Mouse (Mus musculus): Measurements from ENCODE around the gene Bet1l. TPM values are rescaled to one million over a fixed set of nuclear protein-coding genes. Genes with fewer than 3 reads are reported as not detected.

The Bet1l gene
- total RNA-seq, 2 experiments from 2014 or later, result 15.2 to 20.9 TPM

DNA sequence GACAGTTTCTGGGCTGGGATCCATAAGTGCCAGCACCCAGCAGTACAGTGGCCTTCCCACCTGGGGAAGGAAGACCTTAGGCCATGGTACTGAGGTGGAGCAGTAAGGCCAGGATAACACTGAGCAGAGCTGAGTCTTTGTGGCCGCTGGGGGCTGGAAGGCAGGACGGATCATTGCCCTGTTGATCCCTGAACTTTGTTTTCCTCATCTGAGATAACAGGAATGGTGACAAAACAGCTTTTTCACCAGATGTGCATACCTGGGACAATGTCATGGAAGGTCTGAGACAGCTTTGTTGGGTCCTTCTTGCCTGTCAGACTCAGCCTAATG lies 21.7 kb downstream of the Bet1l start:
- ATAC-seq (replicated peaks; ENCODE audit: poor library complexity, severe bottlenecking), result no peak

DNA sequence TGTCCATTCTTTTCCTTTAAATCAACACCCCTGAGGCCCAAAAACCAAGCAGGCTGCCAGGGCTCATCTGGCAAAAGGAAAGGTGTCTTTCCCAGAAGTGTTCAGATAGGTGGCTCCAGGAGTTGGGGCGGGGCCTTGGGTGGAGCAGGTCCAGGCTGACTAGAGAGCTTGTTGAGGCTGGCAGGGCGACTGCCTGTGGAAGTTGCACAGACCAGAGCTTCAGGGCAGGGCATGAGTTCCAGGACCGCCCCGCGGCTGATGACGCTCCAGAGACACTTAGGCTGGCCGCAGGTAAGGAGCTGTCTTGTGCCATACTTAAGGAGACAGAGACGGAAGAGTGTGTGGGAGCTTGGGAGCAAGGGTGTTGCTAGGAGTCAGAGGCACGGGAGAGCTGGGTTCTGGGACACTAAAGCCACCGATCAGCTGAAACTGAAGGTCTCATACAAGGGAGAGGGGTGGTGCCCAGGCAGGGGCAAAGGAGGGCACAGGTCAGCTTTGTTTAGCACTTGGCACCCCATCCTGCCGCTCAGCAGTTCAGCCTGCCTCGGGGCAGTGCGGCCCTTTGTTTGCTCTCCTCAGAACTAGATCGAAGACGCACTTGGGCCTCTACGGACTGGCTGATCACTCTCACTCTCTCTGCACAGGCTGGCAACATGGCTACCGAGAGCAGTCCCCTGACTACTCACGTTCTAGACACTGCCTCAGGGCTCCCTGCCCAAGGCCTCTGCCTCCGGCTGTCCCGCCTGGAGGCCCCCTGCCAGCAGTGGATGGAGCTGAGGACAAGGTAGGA lies 22.2 kb downstream of the Bet1l start, which contains the start of gene Urah:
TSS of gene Urah (plus strand) at position 51 of the 790 bp plus-strand sequence.
- no peak for ATAC-seq (replicated peaks; ENCODE audit: poor library complexity, severe bottlenecking)

DNA sequence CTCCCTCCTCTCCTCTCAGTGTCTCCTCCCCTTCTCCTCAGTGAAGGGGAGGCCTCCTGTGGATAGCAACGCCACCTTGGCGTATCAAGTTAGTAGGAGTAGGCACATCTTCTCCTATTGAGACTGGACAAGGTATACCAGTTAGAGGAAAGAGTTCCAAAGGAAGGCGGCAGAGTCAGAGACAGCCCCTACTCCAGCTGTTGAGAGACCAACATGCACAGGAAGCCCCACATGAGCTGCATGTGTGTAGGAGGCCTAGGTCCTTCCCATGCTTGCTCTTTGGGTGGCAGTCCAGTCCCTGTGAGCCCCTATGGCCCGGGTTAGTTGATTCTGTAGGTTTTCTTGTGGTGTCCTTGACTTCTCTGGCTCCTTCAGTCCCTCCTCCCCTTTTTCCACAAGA lies 24.0 kb downstream of the Bet1l start:
- no peak for ATAC-seq (replicated peaks; ENCODE audit: poor library complexity, severe bottlenecking)

DNA sequence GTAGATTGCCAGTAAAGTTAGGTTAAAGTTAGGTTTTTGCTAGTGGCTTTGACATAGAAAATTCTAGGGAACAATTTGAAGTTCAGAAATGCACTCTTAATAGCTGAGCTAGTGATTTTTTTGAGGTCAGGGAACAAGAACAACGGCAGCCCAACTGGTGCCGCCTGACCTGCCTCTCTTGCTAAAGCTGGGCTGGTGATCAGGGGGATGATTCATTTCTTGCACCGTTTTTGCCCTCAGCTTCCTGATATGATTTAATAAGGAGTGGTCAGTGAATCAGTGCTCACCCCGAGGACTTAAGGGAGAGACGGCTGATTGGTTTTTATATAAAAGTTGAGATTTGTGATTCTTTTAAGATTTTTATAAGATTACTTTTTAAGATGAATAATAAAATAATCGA lies 25.9 kb downstream of the Bet1l start:
- ATAC-seq (replicated peaks; ENCODE audit: poor library complexity, severe bottlenecking), result no peak

DNA sequence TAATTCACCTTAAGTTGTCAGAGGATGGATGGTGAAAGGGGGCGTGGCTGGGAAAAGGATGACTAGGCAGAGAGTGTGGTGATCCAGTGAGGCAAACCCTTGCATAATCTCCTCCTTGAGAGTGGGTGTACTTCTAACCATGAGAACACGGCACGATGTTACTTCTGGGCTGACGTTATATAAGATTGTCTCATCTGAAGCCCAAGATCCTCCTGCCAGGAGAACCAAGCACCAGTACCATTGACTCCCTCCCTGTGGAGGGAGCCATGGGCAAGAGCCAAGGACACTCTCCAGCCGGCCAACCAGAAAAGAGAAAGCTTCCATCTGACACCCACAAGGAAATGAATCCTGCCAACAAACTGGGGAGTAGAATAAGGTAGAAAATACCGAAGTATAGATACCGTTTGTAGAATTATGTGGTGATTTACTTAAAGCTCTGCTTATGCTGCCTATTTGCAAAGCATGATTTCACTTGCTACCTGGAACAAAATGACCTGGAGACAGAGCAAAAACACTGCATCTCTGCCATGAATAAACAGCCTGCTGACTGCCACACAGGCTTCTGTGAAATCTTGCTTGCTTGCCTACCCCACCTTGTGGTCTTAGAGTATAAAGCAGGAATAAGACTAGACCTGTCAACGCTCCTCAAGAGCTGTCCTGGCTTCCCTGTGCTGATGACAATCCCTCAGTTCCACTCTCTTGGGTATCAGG lies 29.1 kb downstream of the Bet1l start:
- peak; percentile 95 for ATAC-seq (replicated peaks; ENCODE audit: poor library complexity, severe bottlenecking)

DNA sequence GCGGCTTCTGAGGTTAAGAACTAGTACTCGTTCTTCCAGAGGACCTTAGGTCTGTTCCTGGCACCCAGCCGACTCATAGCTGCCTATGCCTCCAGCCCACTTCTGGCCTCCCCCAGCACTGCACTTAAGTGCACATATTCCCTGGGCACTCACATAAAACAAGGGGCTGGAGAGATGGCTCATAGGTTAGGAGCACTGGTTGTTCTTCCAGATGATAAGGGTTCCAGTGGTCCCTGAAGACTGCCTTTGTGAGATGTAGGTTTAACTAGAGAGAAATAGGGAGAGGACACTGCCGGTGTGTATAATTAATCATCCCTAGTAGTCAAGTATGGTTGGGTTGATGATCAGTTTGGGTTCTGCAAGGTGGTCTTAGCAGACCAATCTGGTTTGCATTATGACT lies 34.6 kb downstream of the Bet1l start:
- no peak for ATAC-seq (replicated peaks; ENCODE audit: poor library complexity, severe bottlenecking)

DNA sequence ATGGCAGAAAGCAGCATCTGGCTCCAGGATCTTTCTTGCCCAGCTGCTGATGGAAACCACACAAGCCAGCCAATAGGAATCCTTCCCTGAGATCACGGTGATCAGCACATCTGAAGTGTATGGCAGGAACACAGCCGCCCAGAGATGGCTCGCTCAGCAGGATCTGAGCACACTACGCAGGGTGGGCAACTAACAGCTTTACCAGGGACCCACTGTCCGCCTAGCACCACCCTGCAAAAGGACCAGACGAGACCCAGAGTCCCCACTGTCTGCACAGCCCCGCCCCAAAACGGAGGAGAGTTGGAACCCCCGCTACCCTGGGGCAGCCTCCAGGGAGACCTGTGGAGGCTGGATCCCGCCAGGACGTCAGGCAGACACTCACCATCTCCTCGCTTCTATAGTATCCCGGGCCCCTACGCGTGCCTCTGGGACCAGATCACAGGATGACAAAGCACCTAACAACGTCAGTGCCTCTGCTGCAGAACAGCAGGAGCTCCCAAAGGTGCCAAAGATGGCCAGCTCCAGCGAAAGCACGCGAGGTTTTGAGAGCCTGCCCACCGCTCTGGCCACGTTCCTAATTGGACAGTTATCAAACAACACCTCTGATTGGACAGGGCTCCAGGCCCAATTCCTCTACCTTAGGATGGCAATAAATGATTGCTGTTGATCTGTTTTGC lies 35.6 kb downstream of the Bet1l start, which contains the start of gene Zfp941:
TSS of gene Zfp941 (minus strand) at position 526 of the 677 bp plus-strand sequence.
- peak; percentile 86 for ATAC-seq (replicated peaks; ENCODE audit: poor library complexity, severe bottlenecking)

DNA sequence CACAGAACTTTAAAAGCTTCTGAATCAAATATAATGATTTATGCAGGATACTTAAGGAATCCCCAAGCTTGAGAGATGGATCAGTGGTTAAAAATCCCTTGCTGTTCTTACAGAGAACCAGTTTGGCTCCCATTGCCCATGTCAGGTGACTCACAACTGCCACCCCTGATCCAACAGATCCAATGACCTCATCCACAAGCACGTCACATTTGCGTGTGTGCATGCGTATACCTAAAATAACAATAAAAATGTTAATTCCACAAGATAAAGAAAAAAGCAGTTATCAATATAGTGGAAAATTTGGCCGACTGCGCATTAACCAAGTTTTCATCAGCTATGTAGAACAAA lies 36.1 kb downstream of the Bet1l start:
- ATAC-seq (replicated peaks; ENCODE audit: poor library complexity, severe bottlenecking), result no peak

DNA sequence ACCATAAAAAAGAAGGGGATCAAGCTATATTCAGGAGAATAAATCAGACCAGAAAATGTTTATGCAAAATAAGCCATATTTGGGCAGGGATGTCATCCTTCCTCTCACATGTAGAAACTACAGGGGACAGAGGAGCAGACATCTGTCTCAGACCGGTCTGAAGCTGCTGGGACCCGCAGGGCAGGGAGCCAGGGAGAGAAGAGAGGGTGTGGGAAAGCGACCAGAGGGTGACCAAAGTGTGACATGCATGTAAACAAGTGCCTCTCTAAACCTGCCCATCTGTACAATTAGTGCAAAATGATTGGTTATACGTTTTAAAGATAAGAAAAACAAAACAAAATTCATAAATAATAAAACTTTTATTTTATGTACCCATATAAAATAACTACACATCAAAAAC lies 37.2 kb downstream of the Bet1l start:
- ATAC-seq (replicated peaks; ENCODE audit: poor library complexity, severe bottlenecking), result no peak

DNA sequence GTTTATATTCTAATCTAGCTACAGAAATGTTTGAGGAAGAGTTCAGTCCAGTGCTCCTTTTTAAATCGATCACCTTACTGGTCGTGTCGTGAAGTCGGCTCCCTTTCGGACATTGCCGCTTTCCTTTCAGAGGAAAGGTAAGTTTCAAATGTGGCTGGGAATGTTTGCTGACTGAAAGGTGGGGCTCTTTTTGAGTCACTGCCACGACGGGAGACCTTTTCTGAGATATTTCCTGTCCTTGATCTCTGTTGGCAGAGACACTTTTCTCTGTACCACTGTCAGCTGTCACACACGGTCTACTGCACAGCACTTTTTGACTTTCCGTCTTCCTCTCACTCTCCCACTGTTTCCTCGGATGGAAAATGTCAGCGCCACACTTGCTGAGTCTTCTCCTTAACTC lies 44.5 kb downstream of the Bet1l start:
- no peak for ATAC-seq (replicated peaks; ENCODE audit: poor library complexity, severe bottlenecking)

DNA sequence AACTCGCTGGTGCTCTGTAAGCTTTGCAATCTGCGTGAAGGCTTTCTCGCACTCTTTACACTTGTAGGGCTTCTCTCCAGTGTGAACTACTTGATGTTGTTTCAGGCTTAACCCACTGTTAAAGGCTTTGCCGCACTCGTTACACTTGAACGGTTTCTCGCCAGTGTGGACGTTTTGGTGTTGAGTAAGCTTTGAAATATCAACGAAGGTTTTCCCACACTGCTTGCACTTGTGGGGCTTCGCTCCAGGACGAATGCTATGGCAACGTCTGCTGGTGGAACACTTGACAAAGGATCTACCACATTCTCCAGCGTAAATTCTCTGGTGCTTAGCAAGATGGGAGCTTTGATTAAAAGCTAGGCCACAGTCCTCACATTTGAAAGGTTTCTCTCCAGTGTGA lies 45.7 kb downstream of the Bet1l start:
- no peak for ATAC-seq (replicated peaks; ENCODE audit: poor library complexity, severe bottlenecking)

DNA sequence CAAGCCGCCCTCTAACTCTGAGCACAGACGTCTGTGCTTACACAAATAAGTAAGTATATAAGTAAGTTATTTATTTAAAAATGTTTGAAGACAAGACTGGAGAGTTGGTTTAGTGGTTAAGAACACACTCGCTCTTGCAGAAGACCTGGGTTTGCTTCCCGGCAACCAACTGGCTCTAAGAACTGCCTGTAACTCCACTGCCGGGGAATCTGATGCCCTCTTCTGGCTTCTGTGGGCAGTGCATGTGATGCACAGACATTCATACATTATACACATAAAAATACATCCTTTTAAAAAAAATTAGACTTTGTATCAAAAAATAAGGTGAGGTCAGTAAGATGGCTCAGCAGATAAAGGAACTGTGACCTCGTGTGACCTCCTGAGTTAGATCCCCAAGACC lies 46.9 kb downstream of the Bet1l start:
- 0 out of 2 replicates have a peak, but pooled peaks have one; percentile 40 for ATAC-seq (replicated peaks; ENCODE audit: poor library complexity, severe bottlenecking)

DNA sequence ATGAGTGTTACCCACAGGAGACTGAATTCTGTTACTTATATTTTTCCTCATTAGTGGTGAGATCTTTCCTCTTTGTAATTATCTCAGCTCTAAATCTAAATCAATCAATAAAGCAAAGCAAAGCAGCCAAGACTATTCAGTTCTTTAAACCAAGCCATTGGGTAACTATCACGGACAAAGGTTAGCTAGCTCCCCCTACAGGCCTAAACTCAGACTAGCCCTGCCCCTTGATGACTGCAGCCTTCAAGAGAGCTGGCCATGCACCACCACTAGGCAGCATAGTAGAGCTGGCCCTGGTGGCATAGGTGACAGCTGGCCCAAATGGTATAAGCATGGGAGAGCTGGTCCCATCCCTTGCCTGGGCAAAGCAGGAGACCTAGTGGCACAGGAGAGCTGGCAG lies 51.7 kb downstream of the Bet1l start:
- ATAC-seq (replicated peaks; ENCODE audit: poor library complexity, severe bottlenecking), result peak; percentile 97

Other genes starting within 250 kb of the Bet1l start
- gene Olfr61, start 228.6 kb downstream of the Bet1l start, total RNA-seq (2014; fragmentation: Nextera tagmentation), result not detected in 2 replicates
- gene Olfr61, start 228.6 kb downstream of the Bet1l start, total RNA-seq (2017), result not detected in 2 replicates
- gene Olfr53, start 211.1 kb downstream of the Bet1l start, total RNA-seq (2014; fragmentation: Nextera tagmentation), result not detected in 2 replicates
- gene Olfr53, start 211.1 kb downstream of the Bet1l start, total RNA-seq (2017), result not detected in 2 replicates
- not detected in 2 replicates for gene Olfr539, start 197.6 kb downstream of the Bet1l start, total RNA-seq (2014; fragmentation: Nextera tagmentation)
- gene Olfr539, start 197.6 kb downstream of the Bet1l start, total RNA-seq (2017), result not detected in 2 replicates
- gene Olfr45, start 175.6 kb downstream of the Bet1l start, total RNA-seq (2014; fragmentation: Nextera tagmentation), result not detected in 2 replicates
- gene Olfr45, start 175.6 kb downstream of the Bet1l start, total RNA-seq (2017), result not detected in 2 replicates
- not detected in 2 replicates for gene Olfr541, start 160.3 kb downstream of the Bet1l start, total RNA-seq (2014; fragmentation: Nextera tagmentation)
- gene Olfr541, start 160.3 kb downstream of the Bet1l start, total RNA-seq (2017), result not detected in 2 replicates
- not detected in 2 replicates for gene Cyp2e1, start 93.8 kb downstream of the Bet1l start, total RNA-seq (2014; fragmentation: Nextera tagmentation)
- not detected in 2 replicates for gene Cyp2e1, start 93.8 kb downstream of the Bet1l start, total RNA-seq (2017)
- 0.56 and 3.1 TPM in 2 replicates for gene Syce1, start 69.7 kb downstream of the Bet1l start, total RNA-seq (2014; fragmentation: Nextera tagmentation)
- gene Syce1, start 69.7 kb downstream of the Bet1l start, total RNA-seq (2017), result not detected in 2 replicates
- gene Zfp941, start 35.4 kb downstream of the Bet1l start, total RNA-seq (2014; fragmentation: Nextera tagmentation), result 0.58 and 1.4 TPM in 2 replicates
- 1.1 and 1.7 TPM in 2 replicates for gene Zfp941, start 35.4 kb downstream of the Bet1l start, total RNA-seq (2017)
- not detected in 2 replicates for gene Urah, start 22.6 kb downstream of the Bet1l start, total RNA-seq (2014; fragmentation: Nextera tagmentation)
- gene Urah, start 22.6 kb downstream of the Bet1l start, total RNA-seq (2017), result not detected in 2 replicates
- not detected in 2 replicates for gene Scgb1c1, start 12.0 kb downstream of the Bet1l start, total RNA-seq (2014; fragmentation: Nextera tagmentation)
- gene Scgb1c1, start 12.0 kb downstream of the Bet1l start, total RNA-seq (2017), result not detected in 2 replicates
- not detected in 2 replicates for gene Odf3, start 9.8 kb downstream of the Bet1l start, total RNA-seq (2014; fragmentation: Nextera tagmentation)
- gene Odf3, start 9.8 kb downstream of the Bet1l start, total RNA-seq (2017), result not detected in 2 replicates
- not detected in 2 replicates for gene Gm45785, start 1.2 kb downstream of the Bet1l start, total RNA-seq (2014; fragmentation: Nextera tagmentation)
- not detected in 2 replicates for gene Gm45785, start 1.2 kb downstream of the Bet1l start, total RNA-seq (2017)
- 45.0 and 45.9 TPM in 2 replicates for gene Ric8a, start 620 bp downstream of the Bet1l start, total RNA-seq (2014; fragmentation: Nextera tagmentation)
- gene Ric8a, start 620 bp downstream of the Bet1l start, total RNA-seq (2017), result 32.6 and 36.2 TPM in 2 replicates
- 111 and 117 TPM in 2 replicates for gene Psmd13, start 24.4 kb upstream of the Bet1l start, total RNA-seq (2014; fragmentation: Nextera tagmentation)
- 229 and 237 TPM in 2 replicates for gene Psmd13, start 24.4 kb upstream of the Bet1l start, total RNA-seq (2017)
- gene Sirt3, start 24.7 kb upstream of the Bet1l start, total RNA-seq (2014; fragmentation: Nextera tagmentation), result 66.7 and 71.3 TPM in 2 replicates
- 28.7 and 32.7 TPM in 2 replicates for gene Sirt3, start 24.7 kb upstream of the Bet1l start, total RNA-seq (2017)
- not detected in 2 replicates for gene Cox8b, start 42.9 kb upstream of the Bet1l start, total RNA-seq (2014; fragmentation: Nextera tagmentation)
- not detected in 2 replicates for gene Cox8b, start 42.9 kb upstream of the Bet1l start, total RNA-seq (2017)
- gene Nlrp6, start 63.3 kb upstream of the Bet1l start, total RNA-seq (2014; fragmentation: Nextera tagmentation), result not detected in 2 replicates
- gene Nlrp6, start 63.3 kb upstream of the Bet1l start, total RNA-seq (2017), result not detected in 2 replicates
- gene Pgghg, start 83.8 kb upstream of the Bet1l start, total RNA-seq (2014; fragmentation: Nextera tagmentation), result 6.6 and 11.5 TPM in 2 replicates
- 6.9 and 7.8 TPM in 2 replicates for gene Pgghg, start 83.8 kb upstream of the Bet1l start, total RNA-seq (2017)
- gene Ifitm5, start 92.7 kb upstream of the Bet1l start, total RNA-seq (2014; fragmentation: Nextera tagmentation), result 1.7 TPM in 1 of 2 replicates, not detected in the other
- gene Ifitm5, start 92.7 kb upstream of the Bet1l start, total RNA-seq (2017), result not detected in 2 replicates
- not detected in 2 replicates for gene Gm45717, start 98.4 kb upstream of the Bet1l start, total RNA-seq (2014; fragmentation: Nextera tagmentation)
- gene Gm45717, start 98.4 kb upstream of the Bet1l start, total RNA-seq (2017), result not detected in 2 replicates
- gene Ifitm2, start 98.4 kb upstream of the Bet1l start, total RNA-seq (2014; fragmentation: Nextera tagmentation), result 555 and 581 TPM in 2 replicates
- gene Ifitm2, start 98.4 kb upstream of the Bet1l start, total RNA-seq (2017), result 354 and 388 TPM in 2 replicates
- 79.9 and 149 TPM in 2 replicates for gene Ifitm1, start 109.6 kb upstream of the Bet1l start, total RNA-seq (2014; fragmentation: Nextera tagmentation)
- gene Ifitm1, start 109.6 kb upstream of the Bet1l start, total RNA-seq (2017), result 18.5 and 25.3 TPM in 2 replicates
- gene Ifitm3, start 153.2 kb upstream of the Bet1l start, total RNA-seq (2014; fragmentation: Nextera tagmentation), result 146 and 224 TPM in 2 replicates
- 55.6 and 69.2 TPM in 2 replicates for gene Ifitm3, start 153.2 kb upstream of the Bet1l start, total RNA-seq (2017)
- 17.9 and 48.1 TPM in 2 replicates for gene Ifitm6, start 160.3 kb upstream of the Bet1l start, total RNA-seq (2014; fragmentation: Nextera tagmentation)
- 22.5 and 42.5 TPM in 2 replicates for gene Ifitm6, start 160.3 kb upstream of the Bet1l start, total RNA-seq (2017)
- gene Gm17387, start 171.6 kb upstream of the Bet1l start, total RNA-seq (2014; fragmentation: Nextera tagmentation), result not detected in 2 replicates
- not detected in 2 replicates for gene Gm17387, start 171.6 kb upstream of the Bet1l start, total RNA-seq (2017)
- gene B4galnt4, start 203.5 kb upstream of the Bet1l start, total RNA-seq (2014; fragmentation: Nextera tagmentation), result 0.60 and 3.6 TPM in 2 replicates
- 0.26 TPM in 1 of 2 replicates, not detected in the other for gene B4galnt4, start 203.5 kb upstream of the Bet1l start, total RNA-seq (2017)
- 1.4 and 2.2 TPM in 2 replicates for gene Pkp3, start 220.6 kb upstream of the Bet1l start, total RNA-seq (2014; fragmentation: Nextera tagmentation)
- gene Pkp3, start 220.6 kb upstream of the Bet1l start, total RNA-seq (2017), result 0.52 and 2.7 TPM in 2 replicates
- 16.9 and 30.9 TPM in 2 replicates for gene Sigirr, start 243.0 kb upstream of the Bet1l start, total RNA-seq (2014; fragmentation: Nextera tagmentation)
- 16.6 and 20.2 TPM in 2 replicates for gene Sigirr, start 243.0 kb upstream of the Bet1l start, total RNA-seq (2017)

Data from granulocyte monocyte progenitor cell, adult 5-6 weeks (primary cell).